Mouse (Mus musculus) forebrain, embryonic 14.5 days (tissue): ENCODE measurements around the gene Cyp1a2. TPM values are rescaled to one million over a fixed set of nuclear protein-coding genes. Genes with fewer than 3 reads are reported as not detected.
A peak's percentile ranks its signal among the peaks of the same experiment; 100 is the strongest.

ENCODE experiments used
- ATAC-seq: fragments of 200-750 bp; cut with Nextera tagmentation; 2 replicates; pipeline ENCODE4 v1.8.0; 2017; ENCODE audit warnings: mild to moderate bottlenecking, moderate library complexity
- DNase-seq: peaks from one replicate; pipeline ENCODE4 v3.0.0-alpha.2; 2015; ENCODE audit warnings: low spot score
- H3K27ac ChIP-seq: fragments of 300-500 bp; sonication (generic); 2 replicates; pipeline ENCODE4 v1.5.1; 2014; ENCODE audit warnings: low read depth, mild to moderate bottlenecking, control low read depth, low read length, moderate library complexity
- H3K27me3 ChIP-seq: fragments of 300-500 bp; sonication (generic); replicated peaks from 2 replicates; pipeline ENCODE4 v1.6.1; 2014; ENCODE audit warnings: low read length, control low read depth, mixed read lengths; ENCODE audit not compliant: control insufficient read depth, insufficient read depth
- H3K36me3 ChIP-seq: fragments of 300-500 bp; sonication (generic); 2 replicates; pipeline ENCODE4 v1.6.1; 2014; ENCODE audit warnings: low read length, control low read depth; ENCODE audit not compliant: control insufficient read depth, insufficient read depth
- H3K4me1 ChIP-seq: fragments of 300-500 bp; sonication (generic); 2 replicates; pipeline ENCODE4 v1.6.1; 2014; ENCODE audit warnings: antibody characterized with exemption, low read length, control low read depth; ENCODE audit not compliant: control insufficient read depth, insufficient read depth
- H3K4me2 ChIP-seq: fragments of 300-500 bp; sonication (generic); 2 replicates; pipeline ENCODE4 v1.6.1; 2014; ENCODE audit warnings: mild to moderate bottlenecking, control low read depth, low read length
- H3K4me3 ChIP-seq: fragments of 300-500 bp; sonication (generic); 2 replicates; pipeline ENCODE4 v1.5.1; 2014; ENCODE audit warnings: low read depth, low read length, control low read depth
- H3K9ac ChIP-seq: fragments of 300-500 bp; sonication (generic); 2 replicates; pipeline ENCODE4 v1.6.1; 2014; ENCODE audit warnings: mild to moderate bottlenecking, low read length, control low read depth, moderate library complexity
- H3K9me3 ChIP-seq: fragments of 300-500 bp; sonication (generic); replicated peaks from 2 replicates; pipeline ENCODE4 v1.6.1; 2016; ENCODE audit warnings: low read length, control low read depth, mixed read lengths; ENCODE audit not compliant: control insufficient read depth
- WGBS: fragments of 180-500 bp; shearing (Covaris S2); extraction: QIAGEN DNeasy Blood & Tissue Kit; methylation state at CpG from one replicate; pipeline ENCODE4 v1.1.7; 2014; 5-methylcytosine and 5-hydroxymethylcytosine counted together
- polyA plus RNA-seq: library from polyadenylated mRNA; unstranded; fragments of >200 nt; fragmentation: Nextera tagmentation; extraction: Ambion mirVana; gene quantifications from 2 replicates; pipeline ENCODE4 v1.2.1, GENCODE M21; 2014

Gene Cyp1a2
- polyA plus RNA-seq, 1 experiment from 2014 or later = not detected

- no peaks in the 10 kb centered on the region for H3K9me3 ChIP-seq
- 30% methylated on average over 15 of the region's 15 CpGs for WGBS
- DNase-seq = no peak
- no peaks in the 10 kb centered on the region for H3K27me3 ChIP-seq
- no peak overlapping the region for H3K27ac ChIP-seq
- peaks cover 48% of the 10 kb centered on the region for H3K4me1 ChIP-seq
- H3K4me3 ChIP-seq = no peak overlapping the region
- H3K9ac ChIP-seq = peak overlapping the region; percentile 37
- H3K36me3 ChIP-seq = peaks cover 25% of the 10 kb centered on the region
- no peak for ATAC-seq
- peak overlapping the region; percentile 24; the same call in 1 of the 2 replicates for H3K4me2 ChIP-seq
These were observed 43.1 kb downstream of the Cyp1a2 start for GRCm38 (mm10) chr9:57640384-57640783.

DNA sequence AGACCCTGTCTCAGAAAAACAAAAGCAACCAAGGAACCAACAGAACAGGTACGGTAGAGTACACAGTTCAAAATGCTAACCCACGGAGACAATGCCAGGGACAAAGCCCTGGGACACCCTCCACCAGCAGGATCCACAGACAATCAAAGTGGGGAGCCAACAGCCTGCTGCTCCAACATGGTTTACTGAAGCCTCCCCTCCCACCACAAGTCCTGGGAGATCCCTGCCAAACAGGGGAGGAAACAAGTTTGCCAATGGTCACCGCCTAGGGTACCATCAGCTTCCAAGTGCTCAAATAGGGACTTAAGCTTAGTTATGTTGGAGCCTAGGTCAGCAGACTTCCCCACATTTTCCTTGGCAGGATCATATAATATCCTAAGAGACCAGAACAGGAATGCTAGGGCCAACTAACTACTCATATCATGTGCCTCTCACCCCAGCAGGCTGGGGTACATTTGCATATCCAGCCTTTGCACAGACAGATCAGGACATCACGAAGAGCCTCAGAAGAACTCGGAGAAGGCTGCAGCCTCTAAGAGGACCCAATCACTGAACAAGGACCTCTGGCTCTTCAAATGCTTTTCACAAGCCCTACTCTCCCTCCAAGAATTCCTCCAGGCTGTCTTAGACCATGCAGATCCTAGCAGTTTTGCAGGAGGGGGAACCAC lies 43.7 kb downstream of the Cyp1a2 start:
- H3K4me1 ChIP-seq = peaks cover 48% of the 10 kb centered on the region
- 70% methylated on average over 5 of the region's 5 CpGs for WGBS
- DNase-seq (no peak), ATAC-seq (no peak)
- H3K27ac ChIP-seq = no peak overlapping the region
- H3K27me3 ChIP-seq = no peaks in the 10 kb centered on the region
- no peak overlapping the region for H3K4me3 ChIP-seq
- no peaks in the 10 kb centered on the region for H3K9me3 ChIP-seq
- H3K36me3 ChIP-seq = peaks cover 25% of the 10 kb centered on the region
- peak overlapping the region; percentile 37 for H3K9ac ChIP-seq
- peak overlapping the region; percentile 24; the same call in 1 of the 2 replicates for H3K4me2 ChIP-seq

DNA sequence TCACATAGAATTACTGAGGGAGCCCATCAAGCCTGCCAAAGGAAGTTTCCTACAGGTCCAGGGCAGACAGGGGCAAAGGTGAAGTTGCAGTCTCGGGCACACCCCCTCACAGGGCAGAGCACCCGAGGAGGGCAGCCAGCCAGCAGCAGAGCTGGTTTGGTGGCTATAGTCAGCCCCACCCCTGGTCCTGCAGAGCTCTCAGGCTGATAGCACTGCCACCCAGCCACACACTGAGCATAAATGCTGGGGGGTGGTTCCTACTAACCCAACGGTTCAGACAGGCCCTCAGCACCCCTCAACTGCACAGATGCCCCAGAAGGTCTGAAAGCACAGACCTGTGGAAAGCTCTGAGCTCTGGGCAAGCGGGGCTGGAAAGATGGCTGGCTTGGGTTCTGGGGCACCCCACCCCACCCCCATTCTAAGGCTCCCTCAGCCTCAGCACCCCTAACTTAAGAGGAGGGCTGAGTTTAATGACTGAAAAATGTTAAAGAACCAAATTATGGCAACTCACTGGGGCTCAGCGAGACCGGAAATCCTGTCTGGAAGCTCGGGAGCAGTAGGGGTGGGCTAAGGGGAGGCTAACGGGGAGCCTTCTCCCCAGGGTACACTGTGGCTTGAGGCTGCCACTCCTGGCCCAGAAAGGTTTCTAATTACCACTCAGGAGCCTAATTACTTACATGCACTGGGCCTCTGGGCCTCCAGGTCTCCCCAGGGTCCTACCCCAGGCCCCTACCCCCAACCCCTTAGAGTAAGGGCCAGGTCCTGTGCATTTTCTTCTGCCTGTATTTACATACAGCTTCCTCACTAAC lies 44.6 kb downstream of the Cyp1a2 start:
- DNase-seq = no peak
- Histone ChIP-seq H3K36me3 (peaks cover 25% of the 10 kb centered on the region), H3K4me2 (no peak overlapping the region), H3K9ac (peak overlapping the region; percentile 33; the same call in 1 of the 2 replicates), H3K4me1 (peaks cover 43% of the 10 kb centered on the region), H3K4me3 (no peak overlapping the region), H3K27ac (peak overlapping the region; percentile 27), H3K9me3 (no peaks in the 10 kb centered on the region), H3K27me3 (no peaks in the 10 kb centered on the region)
- 45% methylated on average over 8 of the region's 8 CpGs for WGBS
- no peak for ATAC-seq

- Histone ChIP-seq H3K4me2 (no peak overlapping the region), H3K4me3 (no peak overlapping the region), H3K36me3 (peaks cover 29% of the 10 kb centered on the region), H3K27ac (0 out of 2 replicates have a peak overlapping the region, but pooled peaks have one; percentile 27), H3K9me3 (no peaks in the 10 kb centered on the region), H3K27me3 (no peaks in the 10 kb centered on the region), H3K9ac (no peak overlapping the region), H3K4me1 (peaks cover 33% of the 10 kb centered on the region)
- no peak for DNase-seq
- ATAC-seq = no peak
- 57% methylated on average over 6 of the region's 6 CpGs for WGBS
These were observed 45.7 kb downstream of the Cyp1a2 start for GRCm38 (mm10) chr9:57637741-57638322.

DNA sequence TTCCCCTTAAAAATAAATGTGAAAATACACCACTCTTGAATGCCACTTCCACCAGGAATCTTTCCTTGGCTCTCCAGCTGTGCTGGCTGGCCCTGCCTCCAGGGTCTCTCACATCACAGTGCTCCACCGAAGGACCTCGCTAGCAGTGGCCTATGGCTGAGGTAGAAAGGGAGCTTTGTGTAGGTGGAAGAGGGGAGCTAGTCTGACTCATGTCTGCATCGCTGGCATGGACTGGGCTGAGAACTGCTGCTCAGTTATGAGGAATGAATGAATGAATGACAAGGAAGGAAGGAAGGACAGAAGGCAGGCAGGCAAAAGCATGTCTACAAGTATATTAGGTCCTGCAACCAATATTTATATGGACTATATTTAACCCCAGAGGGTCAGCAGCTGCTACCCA lies 46.2 kb downstream of the Cyp1a2 start:
- WGBS = 65% methylated on average over 3 of the region's 3 CpGs
- Histone ChIP-seq H3K27ac (no peak overlapping the region), H3K27me3 (no peaks in the 10 kb centered on the region), H3K4me1 (peaks cover 31% of the 10 kb centered on the region), H3K4me3 (no peak overlapping the region), H3K9ac (no peak overlapping the region), H3K9me3 (no peaks in the 10 kb centered on the region), H3K36me3 (peaks cover 25% of the 10 kb centered on the region), H3K4me2 (no peak overlapping the region)
- ATAC-seq (no peak), DNase-seq (no peak)

GRCm38 (mm10) chr9:57633481-57634024 lies 50.0 kb downstream of the Cyp1a2 start:
- ATAC-seq = peak; percentile 30; the same call in 1 of the 2 replicates
- H3K9ac ChIP-seq = no peak overlapping the region
- no peak overlapping the region for H3K27ac ChIP-seq
- H3K36me3 ChIP-seq = peaks cover 37% of the 10 kb centered on the region
- no peaks in the 10 kb centered on the region for H3K9me3 ChIP-seq
- DNase-seq = peak; percentile 46
- H3K4me3 ChIP-seq = no peak overlapping the region
- H3K4me1 ChIP-seq = peaks cover 6% of the 10 kb centered on the region; the same call in 1 of the 2 replicates
- no peak overlapping the region for H3K4me2 ChIP-seq
- 38% methylated on average over 4 of the region's 4 CpGs for WGBS
- H3K27me3 ChIP-seq = no peaks in the 10 kb centered on the region

DNA sequence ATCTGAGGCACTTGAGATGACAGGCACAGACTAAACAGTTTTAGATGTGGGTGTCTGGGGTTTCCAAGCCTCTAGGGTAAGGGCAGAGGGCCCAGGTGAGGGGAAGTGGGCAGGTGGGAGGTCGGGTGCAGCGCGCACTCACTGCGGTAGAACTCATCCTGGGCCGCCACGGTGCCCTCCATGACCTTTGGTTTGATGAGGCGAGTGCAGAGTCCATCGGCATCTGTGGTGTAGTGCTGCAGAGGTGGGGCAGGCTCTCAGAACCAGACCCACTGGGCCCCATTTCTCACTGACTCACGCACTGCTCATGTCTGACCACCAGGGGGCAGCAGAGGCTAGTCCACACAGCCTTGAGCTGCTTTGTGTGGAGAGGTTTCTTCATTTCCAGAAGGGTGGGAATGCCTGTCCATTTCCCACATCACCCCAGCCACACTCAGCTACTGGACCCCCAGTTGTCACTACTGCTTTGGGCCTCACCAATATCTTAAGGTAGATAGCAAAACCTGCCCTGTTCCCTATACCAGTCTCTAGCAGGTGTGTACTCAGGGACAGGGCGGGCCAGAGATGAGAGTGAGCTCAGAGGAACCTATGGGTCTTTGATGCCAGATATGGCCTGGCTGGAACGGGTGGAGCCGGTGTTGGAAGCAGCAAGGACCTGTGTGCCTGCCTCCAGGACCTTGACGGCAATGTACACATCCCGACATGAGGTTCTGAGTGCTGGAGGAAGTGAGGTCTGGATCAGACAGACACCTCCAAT lies 54.2 kb downstream of the Cyp1a2 start:
- Histone ChIP-seq H3K4me3 (no peak overlapping the region), H3K27me3 (no peaks in the 10 kb centered on the region), H3K27ac (0 out of 2 replicates have a peak overlapping the region, but pooled peaks have one; percentile 27), H3K36me3 (peaks cover 77% of the 10 kb centered on the region), H3K4me2 (no peak overlapping the region), H3K9me3 (no peaks in the 10 kb centered on the region), H3K4me1 (no peaks in the 10 kb centered on the region), H3K9ac (no peak overlapping the region)
- ATAC-seq (peak; percentile 73), DNase-seq (peak; percentile 82)
- WGBS = 74% methylated on average over 14 of the region's 14 CpGs

DNA sequence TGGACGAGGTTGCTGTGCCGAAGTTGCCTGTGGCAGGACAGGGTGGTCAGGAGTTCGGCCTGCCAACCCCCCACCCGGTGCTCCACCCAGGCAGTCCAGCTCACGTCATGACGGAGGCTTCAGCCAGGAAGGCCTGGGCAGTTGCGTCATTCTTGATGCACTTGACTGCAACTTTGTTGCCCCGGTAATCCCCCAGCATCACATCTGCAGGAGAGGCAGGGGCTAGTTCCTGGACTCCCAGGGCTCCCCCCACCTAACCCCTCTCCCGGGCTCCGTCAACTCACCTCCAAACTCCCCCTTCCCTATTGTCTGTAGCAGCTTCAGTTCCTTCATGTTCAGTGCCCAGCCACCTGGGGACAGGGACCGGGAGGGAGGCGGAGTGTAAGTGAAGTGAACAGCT lies 54.8 kb downstream of the Cyp1a2 start:
- H3K27me3 ChIP-seq = no peaks in the 10 kb centered on the region
- DNase-seq (no peak), ATAC-seq (no peak)
- no peaks in the 10 kb centered on the region for H3K9me3 ChIP-seq
- H3K4me2 ChIP-seq = no peak overlapping the region
- H3K4me3 ChIP-seq = no peak overlapping the region
- no peak overlapping the region for H3K27ac ChIP-seq
- H3K4me1 ChIP-seq = no peaks in the 10 kb centered on the region
- H3K36me3 ChIP-seq = peaks cover 78% of the 10 kb centered on the region
- no peak overlapping the region for H3K9ac ChIP-seq
- 94% methylated on average over 12 of the region's 12 CpGs for WGBS
